Mouse (Mus musculus) cerebellum, postnatal 25 days (tissue): ENCODE data around the gene Erbin.

Experiments
- DNase-seq, 2 experiments: peaks; one replicate each; pipeline ENCODE4 v3.0.0; 2021; ENCODE audit warnings: mixed read lengths in 2 of 2

Erbin gene

GRCm38 (mm10) chr13:103910598-103910997 lies 9.7 kb downstream of the Erbin start:
- no peak for DNase-seq

GRCm38 (mm10) chr13:103909894-103910293 lies 10.4 kb downstream of the Erbin start:
- DNase-seq: no peak

- DNase-seq: no peak
Measured at GRCm38 (mm10) chr13:103900015-103900414, 20.3 kb downstream of the Erbin start.

GRCm38 (mm10) chr13:103897606-103898005 lies 22.7 kb downstream of the Erbin start:
- DNase-seq: no peak

- no peak for DNase-seq
Measured at GRCm38 (mm10) chr13:103893065-103893464, 27.2 kb downstream of the Erbin start.

- no peak for DNase-seq
Measured at GRCm38 (mm10) chr13:103890038-103890437, 30.3 kb downstream of the Erbin start.

- DNase-seq: no peak
Measured at GRCm38 (mm10) chr13:103886503-103886902, 33.8 kb downstream of the Erbin start.

- no peak for DNase-seq
Measured at GRCm38 (mm10) chr13:103881200-103881599, 39.1 kb downstream of the Erbin start.

- no peak for DNase-seq
Measured at GRCm38 (mm10) chr13:103876743-103877142, 43.6 kb downstream of the Erbin start.

GRCm38 (mm10) chr13:103875823-103876514 lies 44.3 kb downstream of the Erbin start:
- DNase-seq: no peak

GRCm38 (mm10) chr13:103870786-103871185 lies 49.5 kb downstream of the Erbin start:
- no peak for DNase-seq

- DNase-seq: no peak
Measured at GRCm38 (mm10) chr13:103870117-103870516, 50.2 kb downstream of the Erbin start.

GRCm38 (mm10) chr13:103868875-103869274 lies 51.4 kb downstream of the Erbin start:
- DNase-seq: no peak

- no peak for DNase-seq
Measured at GRCm38 (mm10) chr13:103862041-103862440, 58.3 kb downstream of the Erbin start.

- no peak for DNase-seq
Measured at GRCm38 (mm10) chr13:103859041-103859440, 61.3 kb downstream of the Erbin start.

- DNase-seq: no peak
Measured at GRCm38 (mm10) chr13:103847614-103848013, 72.7 kb downstream of the Erbin start.

- no peak for DNase-seq
Measured at GRCm38 (mm10) chr13:103841287-103842201, 78.8 kb downstream of the Erbin start.

- no peak for DNase-seq
Measured at GRCm38 (mm10) chr13:103838619-103839018, 81.7 kb downstream of the Erbin start.

- DNase-seq: no peak
Measured at GRCm38 (mm10) chr13:103829623-103830135, 90.6 kb downstream of the Erbin start.

GRCm38 (mm10) chr13:103822270-103822669 lies 98.0 kb downstream of the Erbin start:
- DNase-seq: no peak

- no peak for DNase-seq
Measured at GRCm38 (mm10) chr13:103819377-103819776, 100.9 kb downstream of the Erbin start.

GRCm38 (mm10) chr13:103817935-103818334 lies 102.4 kb downstream of the Erbin start:
- no peak for DNase-seq

- DNase-seq: no peak
Measured at GRCm38 (mm10) chr13:103807464-103807863, 112.8 kb downstream of the Erbin start.
